Mouse (Mus musculus) kidney, postnatal 0 days (tissue): ENCODE data around the gene Dgcr8. TPM values are rescaled to one million over a fixed set of nuclear protein-coding genes. Genes with fewer than 3 reads are reported as not detected.

Source experiments
- ATAC-seq: fragments of 200-750 bp; cut with Nextera tagmentation; replicated peaks from 2 replicates; pipeline ENCODE4 v1.8.0; 2017; ENCODE audit warnings: low read depth, moderate number of reproducible peaks, moderate TSS enrichment, moderate library complexity; ENCODE audit not compliant: low FRiP score
- DNase-seq: peaks from one replicate; pipeline ENCODE4 v3.0.0-alpha.2; 2016; ENCODE audit warnings: low spot score
- H3K27ac ChIP-seq: fragments of 300-500 bp; sonication (generic); 2 replicates; pipeline ENCODE4 v1.5.1; 2014; ENCODE audit warnings: mild to moderate bottlenecking
- H3K27me3 ChIP-seq: fragments of 300-500 bp; sonication (generic); 2 replicates; pipeline ENCODE4 v1.6.1; 2014; ENCODE audit warnings: low read length, mixed read lengths; ENCODE audit not compliant: insufficient read depth
- H3K36me3 ChIP-seq: fragments of 300-500 bp; sonication (generic); 2 replicates; pipeline ENCODE4 v1.6.1; 2014; ENCODE audit warnings: low read length, mixed read lengths; ENCODE audit not compliant: insufficient read depth
- H3K4me1 ChIP-seq: fragments of 300-500 bp; sonication (generic); replicated peaks from 2 replicates; pipeline ENCODE4 v1.6.1; 2014; ENCODE audit warnings: antibody characterized with exemption, low read length, mixed read lengths; ENCODE audit not compliant: insufficient read depth
- H3K4me2 ChIP-seq: fragments of 300-500 bp; sonication (generic); 2 replicates; pipeline ENCODE4 v1.6.1; 2014; ENCODE audit warnings: mild to moderate bottlenecking, low read length, moderate library complexity, mixed read lengths
- H3K4me3 ChIP-seq: fragments of 300-500 bp; sonication (generic); replicated peaks from 2 replicates; pipeline ENCODE4 v1.5.1; 2014; ENCODE audit warnings: low read depth, low read length
- H3K9ac ChIP-seq: fragments of 300-500 bp; sonication (generic); 2 replicates; pipeline ENCODE4 v1.6.1; 2014; ENCODE audit warnings: low read depth, low read length
- H3K9me3 ChIP-seq: fragments of 300-500 bp; sonication (generic); replicated peaks from 2 replicates; pipeline ENCODE4 v1.6.1; 2016; ENCODE audit warnings: low read length, inconsistent platforms, mixed read lengths
- CTCF ChIP-seq: IDR thresholded peaks from 2 replicates; pipeline ENCODE4 v1.5.1; 2016; ENCODE audit warnings: antibody characterized with exemption, low read depth, mild to moderate bottlenecking, moderate library complexity
- WGBS: fragments of 180-500 bp; shearing (Covaris S2); extraction: QIAGEN DNeasy Blood & Tissue Kit; methylation state at CpG from one replicate; pipeline ENCODE4 v1.1.7; 2014; 5-methylcytosine and 5-hydroxymethylcytosine counted together
- microRNA counts: library from miRNA; unstranded; fragments of <30 nt; microRNA quantifications from one replicate; lab custom pipeline; 2015
- microRNA-seq: library from miRNA; unstranded; fragments of <30 nt; microRNA quantifications from one replicate; pipeline ENCODE4, GENCODE M21; 2016
- polyA plus RNA-seq: library from polyadenylated mRNA; unstranded; fragments of >200 nt; fragmentation: Nextera tagmentation; extraction: Ambion mirVana; gene quantifications from 2 replicates; pipeline ENCODE4 v1.2.1, GENCODE M21; 2015

Dgcr8 gene
- polyA plus RNA-seq, 1 experiment from 2014 or later, result 15.6 TPM

DNA sequence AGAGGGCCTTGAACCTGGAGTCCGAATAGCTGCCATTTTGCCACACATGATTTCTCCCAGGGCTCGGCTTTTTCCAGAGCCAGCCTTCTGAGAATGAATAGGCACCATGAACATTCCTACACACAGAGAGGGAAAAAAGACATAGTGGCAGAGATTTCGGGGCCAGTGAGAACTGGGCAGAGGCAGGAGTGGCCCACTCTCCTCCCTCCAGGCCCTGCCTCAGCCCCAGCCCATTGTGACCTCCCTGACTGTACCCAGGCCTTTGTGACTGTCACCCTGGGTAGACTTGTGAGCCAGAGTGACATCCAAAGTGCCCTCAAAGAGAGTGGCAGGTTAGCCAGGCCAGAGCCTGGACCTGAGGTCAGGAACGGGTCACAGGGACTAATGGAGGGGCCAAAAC, 71.5 kb downstream of the Dgcr8 start, which contains the start of gene Ccdc188:
Gene Ccdc188, plus strand, starts transcription at position 301 of the 400 bp plus-strand sequence.
- Histone ChIP-seq H3K27ac (no peak within 1 kb of the TSS), H3K4me1 (peaks cover 7% of the 10 kb centered on the region), H3K9me3 (no peaks in the 10 kb centered on the region), H3K36me3 (0 out of 2 replicates have a peak, but pooled peaks cover 1% of the 10 kb centered on the region), H3K4me3 (no peak within 1 kb of the TSS), H3K9ac (no peak within 1 kb of the TSS), H3K27me3 (no peaks in the 10 kb centered on the region), H3K4me2 (no peak within 1 kb of the TSS)
- DNase-seq (no peak), ATAC-seq (no peak)
- WGBS, result 91% methylated on average over 4 of the region's 4 CpGs
- TF ChIP-seq CTCF, result no peak

DNA sequence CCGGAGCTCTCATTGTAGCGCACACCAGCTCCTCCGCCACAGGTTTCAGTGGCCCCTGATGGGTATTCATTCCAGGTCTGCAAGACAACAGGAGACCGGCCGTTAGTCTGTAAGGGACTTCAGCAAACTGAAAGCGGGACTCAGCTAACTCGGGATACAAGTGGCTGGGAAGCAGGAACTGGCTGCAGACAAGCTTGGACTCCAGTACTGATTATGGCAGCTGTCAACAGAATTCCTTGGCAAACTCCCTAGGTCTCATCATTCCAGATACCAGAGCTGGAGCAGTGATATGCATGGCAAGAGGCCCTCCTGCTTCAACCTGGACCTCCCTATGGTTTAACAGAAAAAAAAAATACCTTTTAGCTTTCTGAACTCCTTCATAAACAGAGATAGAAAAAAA, 74.2 kb downstream of the Dgcr8 start:
- H3K27ac ChIP-seq, result no peak overlapping the region
- TF ChIP-seq CTCF, result no peak
- peaks cover 3% of the 10 kb centered on the region for H3K4me1 ChIP-seq
- no peak for ATAC-seq
- no peak overlapping the region for H3K9ac ChIP-seq
- H3K27me3 ChIP-seq, result no peaks in the 10 kb centered on the region
- no peaks in the 10 kb centered on the region for H3K36me3 ChIP-seq
- no peak overlapping the region for H3K4me2 ChIP-seq
- 79% methylated on average over 7 of the region's 7 CpGs for WGBS
- no peak overlapping the region for H3K4me3 ChIP-seq
- no peaks in the 10 kb centered on the region for H3K9me3 ChIP-seq
- no peak for DNase-seq

DNA sequence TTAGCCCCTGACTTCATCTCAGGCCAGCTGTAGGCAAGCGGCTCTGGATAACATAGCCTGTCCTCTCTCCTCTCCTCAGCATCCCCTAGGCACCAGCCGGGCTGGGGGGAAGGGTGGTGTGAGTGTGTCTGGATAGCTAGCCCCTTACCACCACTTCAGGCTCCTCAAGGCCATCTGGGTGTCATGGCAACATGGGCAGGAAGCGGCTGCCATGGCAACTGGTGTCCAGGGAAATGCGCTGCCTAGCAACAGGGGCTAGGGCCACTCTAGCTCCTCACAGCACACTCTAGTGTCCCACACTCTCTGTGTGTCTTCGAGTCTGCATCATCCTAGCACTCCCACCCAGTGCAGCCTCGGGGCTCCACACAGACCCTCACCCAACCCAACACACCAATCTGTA, 75.4 kb downstream of the Dgcr8 start:
- Histone ChIP-seq H3K9ac (no peak overlapping the region), H3K36me3 (no peaks in the 10 kb centered on the region), H3K27me3 (no peaks in the 10 kb centered on the region), H3K4me1 (no peaks in the 10 kb centered on the region), H3K9me3 (no peaks in the 10 kb centered on the region), H3K4me2 (no peak overlapping the region), H3K4me3 (no peak overlapping the region), H3K27ac (no peak overlapping the region)
- ATAC-seq, result no peak
- no peak for DNase-seq
- TF ChIP-seq CTCF, result no peak
- WGBS, result 41% methylated on average over 6 of the region's 6 CpGs

DNA sequence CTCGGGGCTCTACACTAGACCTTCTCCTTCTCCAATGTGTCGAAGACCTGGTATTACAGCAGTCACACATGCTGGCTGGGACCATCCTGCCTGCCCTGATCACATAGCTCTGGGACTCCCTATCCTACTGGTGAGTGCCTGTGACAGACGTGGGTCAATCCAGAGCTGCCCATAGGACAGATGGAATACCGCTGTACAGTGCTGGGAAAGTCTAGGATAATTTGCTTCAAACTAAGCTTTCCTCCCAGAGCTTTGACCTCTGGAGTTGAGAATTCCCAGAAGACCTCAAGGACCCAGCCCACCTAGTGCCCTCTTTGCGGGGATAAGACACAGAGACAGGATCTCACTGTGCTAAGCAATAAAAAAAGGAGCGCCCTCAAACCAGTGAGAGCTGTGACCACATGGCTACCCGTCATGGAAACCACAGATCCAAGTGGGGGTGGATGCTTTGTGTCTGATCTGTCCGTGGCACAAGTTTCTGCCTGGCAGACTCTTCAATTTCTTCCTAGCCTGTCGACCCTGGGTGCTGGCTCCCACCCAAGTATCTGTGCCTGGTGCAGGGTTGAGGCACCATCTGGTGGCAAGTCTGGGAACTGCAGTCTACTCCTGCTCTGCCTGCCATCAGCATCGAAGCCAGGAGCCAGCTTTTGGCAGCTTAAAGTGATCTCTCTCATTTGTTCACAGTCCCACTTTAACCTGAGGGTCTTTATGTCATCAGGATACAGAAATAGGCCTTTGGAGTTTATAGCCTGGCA, 77.5 kb downstream of the Dgcr8 start:
- H3K9me3 ChIP-seq, result no peaks in the 10 kb centered on the region
- no peak overlapping the region for H3K9ac ChIP-seq
- no peaks in the 10 kb centered on the region for H3K27me3 ChIP-seq
- 0 out of 2 replicates have a peak, but pooled peaks have one; percentile 24 for ATAC-seq
- WGBS, result 43% methylated on average over 10 of the region's 10 CpGs
- TF ChIP-seq CTCF, result peak; percentile 99
- peak; percentile 90 for DNase-seq
- H3K4me1 ChIP-seq, result no peaks in the 10 kb centered on the region
- no peak overlapping the region for H3K4me3 ChIP-seq
- H3K27ac ChIP-seq, result no peak overlapping the region
- H3K36me3 ChIP-seq, result no peaks in the 10 kb centered on the region
- H3K4me2 ChIP-seq, result no peak overlapping the region

DNA sequence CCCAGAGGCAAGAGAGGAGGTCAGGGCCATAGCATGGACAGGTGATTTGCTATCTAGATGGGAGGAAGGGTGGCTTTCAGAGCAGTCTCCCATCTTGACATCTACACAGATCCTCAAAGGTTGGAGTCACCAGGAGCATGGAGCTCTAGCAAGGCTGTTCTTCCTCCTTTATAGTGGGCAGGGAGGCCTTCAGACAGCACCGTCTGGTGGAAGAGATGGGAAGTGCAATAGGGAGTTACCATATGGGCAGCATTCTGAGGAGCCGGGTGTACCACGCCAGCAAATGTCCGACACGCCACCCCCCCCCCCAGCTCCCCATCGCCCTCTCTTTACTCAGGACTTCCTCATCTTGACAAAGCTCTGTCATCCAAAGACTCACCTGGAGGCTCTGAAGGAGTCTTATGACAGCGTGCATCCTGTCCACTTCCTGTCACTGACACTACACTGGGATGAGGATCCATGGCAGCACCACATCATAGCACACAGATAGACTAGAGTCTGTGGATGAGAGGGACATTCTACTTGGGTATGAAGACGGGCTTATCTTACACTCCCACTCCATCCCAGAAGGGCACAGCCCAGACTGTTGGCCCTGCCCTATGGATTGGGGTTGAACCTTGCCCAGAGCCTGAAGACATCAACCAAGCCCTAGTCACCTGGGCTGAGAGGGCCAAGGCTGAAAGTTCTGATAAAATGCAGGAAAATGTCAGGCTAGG, 78.2 kb downstream of the Dgcr8 start:
- H3K4me1 ChIP-seq, result no peaks in the 10 kb centered on the region
- no peak overlapping the region for H3K27ac ChIP-seq
- H3K4me3 ChIP-seq, result no peak overlapping the region
- no peak overlapping the region for H3K4me2 ChIP-seq
- no peaks in the 10 kb centered on the region for H3K9me3 ChIP-seq
- H3K36me3 ChIP-seq, result no peaks in the 10 kb centered on the region
- H3K27me3 ChIP-seq, result no peaks in the 10 kb centered on the region
- H3K9ac ChIP-seq, result no peak overlapping the region
- TF ChIP-seq CTCF, result peak; percentile 90
- 23% methylated on average over 8 of the region's 8 CpGs for WGBS
- ATAC-seq (peak; percentile 22; the same call in 1 of the 2 replicates), DNase-seq (peak; percentile 80)

MicroRNAs within 50 kb of the gene (microRNA counts, 519-probe panel; counts per million panel counts)
- 330 counts per million, percentile 68 among the panel's probes with 10 or more counts for microRNA mmu-miR-1306 (lab: Ali Mortazavi, UCI)
- 3,716 counts per million, percentile 73 among the panel's probes with 10 or more counts for microRNA mmu-miR-185 (lab: Ali Mortazavi, UCI)

Small RNAs within 50 kb of the gene (microRNA-seq; reads per million reads assigned to microRNA genes)
- gene Gm24572, result not detected
- 102 reads per million, percentile 51 among the genes with 10 or more reads in this experiment for gene Mir1306
- gene Mir185, result 270 reads per million, percentile 62 among the genes with 10 or more reads in this experiment

Other genes starting within 250 kb of the Dgcr8 start
- gene Dgcr6, start 236.4 kb downstream of the Dgcr8 start, polyA plus RNA-seq, result 111 and 115 TPM in 2 replicates
- gene Prodh, start 199.0 kb downstream of the Dgcr8 start, polyA plus RNA-seq, result 19.2 and 20.3 TPM in 2 replicates
- gene Rtn4r, start 161.6 kb downstream of the Dgcr8 start, polyA plus RNA-seq, result 1.0 and 1.2 TPM in 2 replicates
- not detected in 2 replicates for gene Ccdc188, start 71.4 kb downstream of the Dgcr8 start, polyA plus RNA-seq
- 13.1 and 13.5 TPM in 2 replicates for gene Zdhhc8, start 54.1 kb downstream of the Dgcr8 start, polyA plus RNA-seq
- 53.0 and 59.2 TPM in 2 replicates for gene Trmt2a, start 40.6 kb downstream of the Dgcr8 start, polyA plus RNA-seq
- gene Ranbp1, start 40.5 kb downstream of the Dgcr8 start, polyA plus RNA-seq, result 457 and 487 TPM in 2 replicates
- 0.91 and 3.0 TPM in 2 replicates for gene Gm49776, start 30.9 kb downstream of the Dgcr8 start, polyA plus RNA-seq
- gene Tango2, start 58.9 kb upstream of the Dgcr8 start, polyA plus RNA-seq, result 28.3 and 31.6 TPM in 2 replicates
- gene Arvcf, start 58.9 kb upstream of the Dgcr8 start, polyA plus RNA-seq, result 20.0 and 20.6 TPM in 2 replicates
- 29.8 and 30.6 TPM in 2 replicates for gene Txnrd2, start 137.1 kb upstream of the Dgcr8 start, polyA plus RNA-seq
- gene Comt, start 137.6 kb upstream of the Dgcr8 start, polyA plus RNA-seq, result 107 and 123 TPM in 2 replicates
- 12.9 and 16.1 TPM in 2 replicates for gene Gnb1l, start 209.5 kb upstream of the Dgcr8 start, polyA plus RNA-seq
- gene Rtl10, start 209.7 kb upstream of the Dgcr8 start, polyA plus RNA-seq, result 2.2 and 3.0 TPM in 2 replicates